Mouse (Mus musculus) embryo, embryonic 10.5 days (tissue): Measurements from ENCODE around the gene Gdpd1.

Experiments used
- DNase-seq: peaks from one replicate; pipeline ENCODE4 v3.0.0-alpha.2; 2015; ENCODE audit warnings: low spot score

The Gdpd1 gene

DNA sequence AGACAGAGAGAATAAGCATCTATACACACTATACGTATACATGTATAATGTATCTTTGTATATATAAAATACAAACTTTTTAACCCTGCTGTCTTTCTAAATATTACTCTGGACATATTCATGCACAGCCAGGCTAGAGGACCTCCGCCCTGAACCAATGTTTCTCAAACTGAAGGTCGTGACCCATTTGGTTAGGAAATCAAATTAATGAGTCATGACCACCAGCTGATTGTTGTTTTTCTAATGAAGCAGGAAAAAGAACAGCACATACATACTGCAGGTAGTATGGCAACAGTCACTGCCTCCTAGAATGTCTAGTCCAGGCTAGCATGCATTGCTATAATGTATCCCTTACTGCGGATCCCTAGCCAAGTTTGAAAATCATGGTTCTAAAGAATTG is 82.6 kb downstream of the Gdpd1 start:
- no peak for DNase-seq

DNA sequence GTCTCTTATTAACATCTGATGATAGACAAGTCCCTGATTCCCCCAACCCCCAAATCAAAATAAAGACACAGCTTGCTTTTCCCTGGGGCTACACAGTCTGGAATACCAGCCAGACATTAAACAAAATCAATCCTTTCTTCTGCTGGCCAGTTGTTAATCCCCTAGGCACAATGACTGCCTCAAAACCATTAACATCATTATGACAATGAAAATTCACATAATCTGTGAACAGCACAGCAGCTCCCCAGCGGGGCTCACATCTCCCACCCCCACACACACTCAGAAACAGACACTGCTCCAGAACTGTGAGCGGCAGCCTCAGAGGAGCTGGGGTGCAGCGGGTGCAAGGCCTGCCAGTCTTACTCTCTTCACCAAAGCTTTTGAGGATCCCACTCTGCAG is 83.6 kb downstream of the Gdpd1 start:
- no peak for DNase-seq

- DNase-seq = no peak
Measured at GRCm38 (mm10) chr11:86984990-86985389, 88.9 kb downstream of the Gdpd1 start.
